Mouse (Mus musculus) R1 (cell line): ENCODE data around the gene Mycl.

Source experiments
- DNase-seq: peaks from one replicate; pipeline ENCODE4 v3.0.0-alpha.2; 2018; ENCODE audit warnings: low read depth, low spot score

Mycl gene

GRCm38 (mm10) chr4:122981238-122981637 lies 14.2 kb upstream of the Mycl start:
- no peak for DNase-seq

- peak; percentile 43 for DNase-seq
Measured at GRCm38 (mm10) chr4:122981930-122982329, 13.5 kb upstream of the Mycl start.

GRCm38 (mm10) chr4:122982537-122982936 lies 12.9 kb upstream of the Mycl start:
- DNase-seq, result no peak

- DNase-seq, result peak; percentile 49
Measured at GRCm38 (mm10) chr4:122983486-122984261, 11.8 kb upstream of the Mycl start.

GRCm38 (mm10) chr4:122985110-122985509 lies 10.3 kb upstream of the Mycl start:
- peak; percentile 74 for DNase-seq

- DNase-seq, result no peak
Measured at GRCm38 (mm10) chr4:122987421-122987820, 8.0 kb upstream of the Mycl start.

- peak; percentile 72 for DNase-seq
Measured at GRCm38 (mm10) chr4:122988004-122988403, 7.4 kb upstream of the Mycl start.

- DNase-seq, result no peak
Measured at GRCm38 (mm10) chr4:122991177-122991576, 4.3 kb upstream of the Mycl start.

GRCm38 (mm10) chr4:122992276-122992675 lies 3.2 kb upstream of the Mycl start:
- DNase-seq, result no peak

GRCm38 (mm10) chr4:122996221-122996617 lies 767 bp downstream of the Mycl start:
- DNase-seq, result no peak

GRCm38 (mm10) chr4:122996618-122997381 lies 1.3 kb downstream of the Mycl start:
- DNase-seq, result peak; percentile 71

GRCm38 (mm10) chr4:122998537-122999262 lies 3.2 kb downstream of the Mycl start:
- DNase-seq, result peak; percentile 84

GRCm38 (mm10) chr4:122999263-122999691 lies 3.8 kb downstream of the Mycl start:
- no peak for DNase-seq

- no peak for DNase-seq
Measured at GRCm38 (mm10) chr4:123000130-123000529, 4.7 kb downstream of the Mycl start.

- peak; percentile 86 for DNase-seq
Measured at GRCm38 (mm10) chr4:123000617-123001342, 5.3 kb downstream of the Mycl start.

- DNase-seq, result peak; percentile 91
Measured at GRCm38 (mm10) chr4:123005054-123005966, 9.9 kb downstream of the Mycl start.

GRCm38 (mm10) chr4:123012501-123012900 lies 17.0 kb downstream of the Mycl start:
- peak; percentile 64 for DNase-seq

- no peak for DNase-seq
Measured at GRCm38 (mm10) chr4:123013346-123013945, 18.0 kb downstream of the Mycl start.

GRCm38 (mm10) chr4:123013949-123014406 lies 18.5 kb downstream of the Mycl start:
- DNase-seq, result peak; percentile 84
